Mouse (Mus musculus): Measurements from ENCODE around the gene Sox18. TPM values are rescaled to one million over a fixed set of nuclear protein-coding genes. Genes with fewer than 3 reads are reported as not detected.
A peak's percentile ranks its signal among the peaks of the same experiment; 100 is the strongest.

Sox18 gene
- polyA plus RNA-seq (2012; rRNA removed) = 47.5 and 73.4 TPM in 2 replicates

GRCm38 (mm10) chr2:181671326-181671725 is at the start of gene Sox18:
TSS of gene Sox18 (minus strand) at chr2:181671640.
- Histone ChIP-seq H3K36me3 (ENCODE audit: control insufficient read depth, insufficient read depth, low read length) (no peaks in the 10 kb centered on the region), H3K27ac (ENCODE audit: insufficient read depth, low read length) (no peak within 1 kb of the TSS), H3K4me3 (ENCODE audit: extremely low read depth, insufficient read depth, insufficient read length) (peak within 1 kb of the TSS; percentile 21; the same call in 1 of the 2 replicates), H3K27me3 (ENCODE audit: control insufficient read depth, insufficient read depth, low read length) (peaks cover 18% of the 10 kb centered on the region), H3K4me1 (ENCODE audit: control insufficient read depth, insufficient read depth, insufficient read length) (no peaks in the 10 kb centered on the region; the same call in 1 of the 2 replicates)
- TF ChIP-seq CTCF (IDR thresholded peaks at IDR 0.05; ENCODE audit: extremely low read depth, insufficient read depth, insufficient read length, insufficient replicate concordance) = no peak
- TF ChIP-seq POLR2A (IDR thresholded peaks at IDR 0.05; ENCODE audit: low read depth, low read length) = no peak; the same call in 1 of the 2 replicates
- no peak for DNase-seq (ENCODE audit: low read depth in 1 of 2, low spot score in 2 of 2)
- 3% methylated on average over 43 of the region's 43 CpGs for WGBS

GRCm38 (mm10) chr2:181721200-181721599 is 49.8 kb upstream of the Sox18 start:
- TF ChIP-seq POLR2A (IDR thresholded peaks at IDR 0.05; ENCODE audit: low read depth, low read length) = no peak
- no peak for TF ChIP-seq CTCF (IDR thresholded peaks at IDR 0.05; ENCODE audit: extremely low read depth, insufficient read depth, insufficient read length, insufficient replicate concordance)
- H3K4me1 ChIP-seq (ENCODE audit: control insufficient read depth, insufficient read depth, insufficient read length) = no peaks in the 10 kb centered on the region
- DNase-seq (ENCODE audit: low read depth in 1 of 2, low spot score in 2 of 2) = no peak
- H3K27me3 ChIP-seq (ENCODE audit: control insufficient read depth, insufficient read depth, low read length) = no peaks in the 10 kb centered on the region
- no peaks in the 10 kb centered on the region for H3K36me3 ChIP-seq (ENCODE audit: control insufficient read depth, insufficient read depth, low read length)
- H3K4me3 ChIP-seq (ENCODE audit: extremely low read depth, insufficient read depth, insufficient read length) = no peak overlapping the region
- no peak overlapping the region for H3K27ac ChIP-seq (ENCODE audit: insufficient read depth, low read length)

GRCm38 (mm10) chr2:181720061-181720460 is 48.6 kb upstream of the Sox18 start:
- Histone ChIP-seq H3K4me1 (ENCODE audit: control insufficient read depth, insufficient read depth, insufficient read length) (no peaks in the 10 kb centered on the region), H3K4me3 (ENCODE audit: extremely low read depth, insufficient read depth, insufficient read length) (no peak overlapping the region), H3K36me3 (ENCODE audit: control insufficient read depth, insufficient read depth, low read length) (no peaks in the 10 kb centered on the region), H3K27me3 (ENCODE audit: control insufficient read depth, insufficient read depth, low read length) (no peaks in the 10 kb centered on the region), H3K27ac (ENCODE audit: insufficient read depth, low read length) (no peak overlapping the region)
- TF ChIP-seq CTCF (IDR thresholded peaks at IDR 0.05; ENCODE audit: extremely low read depth, insufficient read depth, insufficient read length, insufficient replicate concordance) = no peak
- TF ChIP-seq POLR2A (IDR thresholded peaks at IDR 0.05; ENCODE audit: low read depth, low read length) = no peak
- WGBS = 48% methylated on average over 3 of the region's 3 CpGs
- DNase-seq (ENCODE audit: low read depth in 1 of 2, low spot score in 2 of 2) = no peak

GRCm38 (mm10) chr2:181716991-181717390 is 45.6 kb upstream of the Sox18 start:
- Histone ChIP-seq H3K36me3 (ENCODE audit: control insufficient read depth, insufficient read depth, low read length) (no peaks in the 10 kb centered on the region), H3K27ac (ENCODE audit: insufficient read depth, low read length) (no peak overlapping the region), H3K4me1 (ENCODE audit: control insufficient read depth, insufficient read depth, insufficient read length) (no peaks in the 10 kb centered on the region), H3K27me3 (ENCODE audit: control insufficient read depth, insufficient read depth, low read length) (no peaks in the 10 kb centered on the region), H3K4me3 (ENCODE audit: extremely low read depth, insufficient read depth, insufficient read length) (no peak overlapping the region)
- TF ChIP-seq CTCF (IDR thresholded peaks at IDR 0.05; ENCODE audit: extremely low read depth, insufficient read depth, insufficient read length, insufficient replicate concordance) = no peak
- no peak for TF ChIP-seq POLR2A (IDR thresholded peaks at IDR 0.05; ENCODE audit: low read depth, low read length)
- no peak for DNase-seq (ENCODE audit: low read depth in 1 of 2, low spot score in 2 of 2)
- WGBS = 30% methylated on average over 3 of the region's 3 CpGs

- no peak for DNase-seq (ENCODE audit: low read depth in 1 of 2, low spot score in 2 of 2)
- TF ChIP-seq POLR2A (IDR thresholded peaks at IDR 0.05; ENCODE audit: low read depth, low read length) (no peak), CTCF (IDR thresholded peaks at IDR 0.05; ENCODE audit: extremely low read depth, insufficient read depth, insufficient read length, insufficient replicate concordance) (no peak)
- Histone ChIP-seq H3K36me3 (ENCODE audit: control insufficient read depth, insufficient read depth, low read length) (no peaks in the 10 kb centered on the region), H3K27me3 (ENCODE audit: control insufficient read depth, insufficient read depth, low read length) (no peaks in the 10 kb centered on the region), H3K4me1 (ENCODE audit: control insufficient read depth, insufficient read depth, insufficient read length) (no peaks in the 10 kb centered on the region), H3K27ac (ENCODE audit: insufficient read depth, low read length) (no peak overlapping the region), H3K4me3 (ENCODE audit: extremely low read depth, insufficient read depth, insufficient read length) (no peak overlapping the region)
- 78% methylated on average over 3 of the region's 3 CpGs for WGBS
Measured at GRCm38 (mm10) chr2:181715382-181715781, 43.9 kb upstream of the Sox18 start.

- Histone ChIP-seq H3K4me3 (ENCODE audit: extremely low read depth, insufficient read depth, insufficient read length) (no peak within 1 kb of the TSS), H3K4me1 (ENCODE audit: control insufficient read depth, insufficient read depth, insufficient read length) (no peaks in the 10 kb centered on the region), H3K27ac (ENCODE audit: insufficient read depth, low read length) (no peak within 1 kb of the TSS), H3K27me3 (ENCODE audit: control insufficient read depth, insufficient read depth, low read length) (no peaks in the 10 kb centered on the region), H3K36me3 (ENCODE audit: control insufficient read depth, insufficient read depth, low read length) (no peaks in the 10 kb centered on the region)
- WGBS = 5% methylated on average over 7 of the region's 7 CpGs
- DNase-seq (ENCODE audit: low read depth in 1 of 2, low spot score in 2 of 2) = no peak
- TF ChIP-seq CTCF (IDR thresholded peaks at IDR 0.05; ENCODE audit: extremely low read depth, insufficient read depth, insufficient read length, insufficient replicate concordance) (no peak), POLR2A (IDR thresholded peaks at IDR 0.05; ENCODE audit: low read depth, low read length) (no peak)
Measured at GRCm38 (mm10) chr2:181714903-181715326, 43.5 kb upstream of the Sox18 start, which contains the start of gene Oprl1. TSS of gene Oprl1 (plus strand) at chr2:181715016.

GRCm38 (mm10) chr2:181713749-181714148 is 42.3 kb upstream of the Sox18 start:
- no peak overlapping the region for H3K4me3 ChIP-seq (ENCODE audit: extremely low read depth, insufficient read depth, insufficient read length)
- no peak for TF ChIP-seq POLR2A (IDR thresholded peaks at IDR 0.05; ENCODE audit: low read depth, low read length)
- TF ChIP-seq CTCF (IDR thresholded peaks at IDR 0.05; ENCODE audit: extremely low read depth, insufficient read depth, insufficient read length, insufficient replicate concordance) = no peak
- H3K4me1 ChIP-seq (ENCODE audit: control insufficient read depth, insufficient read depth, insufficient read length) = no peaks in the 10 kb centered on the region
- no peaks in the 10 kb centered on the region for H3K36me3 ChIP-seq (ENCODE audit: control insufficient read depth, insufficient read depth, low read length)
- DNase-seq (ENCODE audit: low read depth in 1 of 2, low spot score in 2 of 2) = no peak
- WGBS = 93% methylated on average over 1 of the region's 1 CpGs
- H3K27me3 ChIP-seq (ENCODE audit: control insufficient read depth, insufficient read depth, low read length) = no peaks in the 10 kb centered on the region
- no peak overlapping the region for H3K27ac ChIP-seq (ENCODE audit: insufficient read depth, low read length)
